Mouse (Mus musculus) liver (tissue): Measurements from ENCODE around the gene Gcnt2.
"Not testable (repeated sequence)": the region's sequence is repeated elsewhere in the genome, so short reads cannot be mapped to it uniquely, and the experiment has no call there.

ENCODE experiments used
- DNase-seq: peaks from one replicate; pipeline ENCODE4 v3.0.0-alpha.2; 2020; ENCODE audit warnings: mixed read lengths

Gene Gcnt2

DNA sequence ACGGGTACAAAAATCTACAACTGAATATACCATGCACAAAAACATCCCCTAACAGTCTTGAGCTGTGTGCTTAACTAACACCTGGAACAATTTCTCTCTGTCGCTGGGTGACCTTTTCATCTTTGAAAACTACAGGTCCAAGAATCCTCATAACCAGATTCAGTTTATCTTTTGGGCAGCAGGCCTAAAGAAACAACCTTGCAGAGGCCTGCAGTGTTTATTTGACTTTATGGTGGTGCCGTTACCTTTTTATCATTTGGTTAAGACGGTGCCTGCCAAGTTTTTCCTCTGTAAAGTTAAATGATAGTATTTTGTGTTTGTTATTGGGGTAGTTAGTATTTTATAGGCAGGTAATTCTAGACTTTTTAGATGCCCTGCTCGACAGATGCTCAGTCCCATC lies 15.9 kb downstream of the Gcnt2 start:
- DNase-seq = no peak

DNA sequence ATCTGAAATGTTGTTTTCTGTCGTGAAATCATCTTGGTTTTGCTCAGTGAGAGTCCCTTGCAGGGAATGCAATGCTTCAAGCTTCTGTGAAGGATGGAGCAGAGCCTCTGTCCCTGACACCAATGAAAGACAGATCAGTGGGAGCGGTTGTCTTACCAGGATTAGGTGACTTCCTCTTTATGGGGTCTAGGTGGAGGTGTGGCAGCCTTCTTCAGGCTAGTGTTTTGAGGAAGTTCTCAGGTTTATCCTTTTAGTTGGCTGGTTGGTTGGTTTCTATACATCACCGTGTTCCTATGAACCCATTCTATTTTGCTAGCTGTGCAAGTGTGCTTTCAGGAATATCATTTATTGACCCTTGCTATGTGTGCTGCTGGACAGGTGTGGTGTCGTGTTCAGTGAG lies 18.0 kb downstream of the Gcnt2 start:
- no peak for DNase-seq

DNA sequence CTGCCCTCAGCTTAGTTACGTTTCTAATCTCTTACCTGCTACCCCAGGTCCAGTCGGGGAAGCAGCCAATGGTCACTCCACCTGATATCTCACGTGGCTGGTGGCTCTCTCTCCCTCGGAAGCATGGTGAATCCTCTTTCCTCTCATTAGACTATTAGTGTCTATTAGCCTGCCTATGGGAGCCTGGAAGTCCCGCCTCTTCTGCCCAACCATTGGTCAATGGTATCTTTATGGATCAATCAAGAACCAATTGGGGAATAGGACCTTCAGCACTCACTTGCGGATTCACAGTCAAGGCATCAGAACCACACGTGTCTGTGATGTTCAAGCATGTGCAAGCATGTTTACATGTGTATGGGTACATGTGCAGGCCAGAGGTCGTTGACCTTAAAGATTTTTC lies 21.0 kb downstream of the Gcnt2 start:
- DNase-seq = no peak

DNA sequence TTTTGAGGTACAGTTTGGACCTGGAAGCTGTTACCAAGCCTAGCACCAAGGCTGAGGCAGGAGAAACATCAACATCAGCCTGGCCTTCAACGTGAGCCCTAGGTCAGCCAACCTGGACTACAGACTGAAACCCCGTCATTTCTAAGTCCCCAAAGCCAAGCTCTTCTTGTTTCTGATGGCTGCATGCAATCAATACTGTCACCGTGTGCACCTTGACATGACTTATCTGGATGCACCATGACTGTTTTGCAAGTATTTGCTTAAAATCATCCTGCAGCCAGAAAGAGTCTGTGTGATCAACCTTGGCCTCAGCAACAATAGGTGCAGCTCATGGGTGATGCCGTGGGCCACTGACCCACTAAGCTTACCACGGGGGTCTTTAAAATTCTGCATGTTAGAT lies 23.1 kb downstream of the Gcnt2 start:
- DNase-seq = no peak

DNA sequence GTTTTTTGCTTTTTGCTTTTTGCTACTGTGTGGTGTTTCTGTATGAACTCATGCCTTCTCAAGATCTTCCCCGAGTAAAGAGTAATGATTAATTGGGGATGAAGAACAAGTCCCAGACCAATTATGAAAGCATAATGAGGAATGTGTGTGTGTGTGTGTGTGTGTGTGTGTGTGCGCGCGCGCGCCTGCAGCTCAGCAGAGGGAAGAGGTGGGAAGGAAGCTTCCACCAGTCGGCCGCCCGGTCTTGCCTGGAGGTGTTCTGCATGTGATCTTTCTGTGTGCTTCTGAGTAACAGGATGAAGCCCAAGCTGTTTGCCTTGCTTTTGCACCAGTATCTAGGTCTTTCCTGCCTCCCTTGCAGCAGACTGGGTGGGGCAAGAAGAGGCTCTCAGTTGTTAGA lies 24.3 kb downstream of the Gcnt2 start:
- no peak for DNase-seq

DNA sequence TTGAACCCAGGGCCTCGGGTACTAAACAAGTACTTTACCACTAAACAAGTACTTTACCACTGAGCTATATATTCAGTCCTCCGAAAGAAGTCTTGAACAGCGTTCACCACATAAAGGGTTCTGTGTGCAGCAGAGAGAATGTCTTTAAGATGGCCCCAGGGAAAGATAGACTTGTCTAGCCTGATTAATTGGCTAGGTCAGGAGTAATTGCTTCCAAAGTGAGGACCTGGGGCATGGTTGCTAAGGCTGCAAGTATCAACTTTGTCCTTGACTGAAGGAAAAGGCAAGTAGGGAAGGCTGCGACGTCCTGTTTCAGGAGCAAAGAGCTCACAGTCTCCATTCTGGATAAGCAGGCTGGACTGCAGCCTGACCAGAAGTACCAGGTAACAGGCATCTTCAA lies 25.3 kb downstream of the Gcnt2 start:
- DNase-seq = no peak

DNA sequence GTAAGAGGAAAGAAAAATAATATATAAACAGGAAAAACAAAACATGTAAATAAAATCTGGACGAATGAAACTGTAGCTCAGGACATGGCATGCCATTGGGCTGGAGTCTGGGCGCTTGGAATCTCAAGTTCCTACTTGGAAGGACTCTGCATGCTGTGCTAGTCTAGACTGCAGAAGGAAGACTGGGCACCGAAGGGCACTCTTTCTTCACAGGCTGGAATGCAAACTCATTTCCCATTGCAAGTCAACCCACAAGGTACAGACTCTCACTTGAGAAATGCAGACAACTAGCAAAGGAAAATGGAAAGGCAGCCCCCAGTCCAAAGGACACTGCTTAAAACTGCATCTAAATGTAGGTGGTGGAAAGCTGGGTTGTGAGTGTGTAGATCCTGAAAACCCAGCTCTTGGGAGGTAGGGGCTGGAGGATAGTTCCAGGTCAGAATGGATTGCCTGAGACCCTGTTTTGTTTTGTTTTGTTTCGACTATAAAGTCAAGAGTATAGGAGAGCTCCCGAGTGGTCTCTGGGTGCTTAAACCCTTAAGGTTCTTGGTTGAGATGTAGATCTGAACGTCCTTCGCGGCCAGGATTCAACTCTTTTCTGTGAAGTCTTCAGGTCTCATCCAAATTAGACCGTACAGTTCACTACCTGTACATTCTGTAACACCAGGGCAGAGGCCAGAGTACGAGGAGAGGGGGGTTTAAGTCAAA lies 26.5 kb downstream of the Gcnt2 start:
- no peak for DNase-seq

DNA sequence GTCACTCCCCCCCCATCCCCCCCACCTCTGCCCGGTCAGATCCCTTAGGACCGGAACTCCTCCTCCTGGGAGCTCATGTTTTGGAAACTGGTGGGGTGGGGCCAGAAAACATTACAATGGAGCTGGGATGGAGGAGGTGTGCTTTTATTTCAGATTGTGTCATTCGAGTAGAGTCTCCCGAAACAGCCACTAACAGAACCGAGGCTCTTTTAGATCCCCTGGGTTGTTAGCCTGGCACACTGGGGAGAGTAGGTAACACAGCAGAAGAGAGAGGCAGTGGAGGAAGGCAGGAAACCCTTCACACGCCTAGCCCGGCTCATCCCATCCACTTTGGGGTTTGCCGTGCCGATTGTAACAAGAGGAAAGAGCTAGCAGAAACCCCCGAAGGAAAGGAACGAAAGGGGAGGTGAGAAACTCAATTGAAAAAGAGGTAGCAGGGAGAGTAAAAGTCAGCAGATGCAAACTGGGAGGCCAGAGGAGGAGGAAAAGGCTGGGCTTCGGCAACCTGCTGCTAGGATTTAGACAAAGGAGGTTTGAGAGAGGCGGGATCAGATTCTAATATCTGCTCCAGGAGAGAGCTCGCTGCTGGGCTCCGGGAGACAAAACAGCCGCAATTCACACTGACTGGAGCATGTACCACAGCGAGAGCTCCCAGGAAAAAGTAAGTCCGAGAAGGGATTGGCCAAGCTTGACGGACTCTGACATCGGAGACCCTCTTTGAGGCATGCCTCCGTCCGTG lies 27.3 kb downstream of the Gcnt2 start:
- DNase-seq = no peak

DNA sequence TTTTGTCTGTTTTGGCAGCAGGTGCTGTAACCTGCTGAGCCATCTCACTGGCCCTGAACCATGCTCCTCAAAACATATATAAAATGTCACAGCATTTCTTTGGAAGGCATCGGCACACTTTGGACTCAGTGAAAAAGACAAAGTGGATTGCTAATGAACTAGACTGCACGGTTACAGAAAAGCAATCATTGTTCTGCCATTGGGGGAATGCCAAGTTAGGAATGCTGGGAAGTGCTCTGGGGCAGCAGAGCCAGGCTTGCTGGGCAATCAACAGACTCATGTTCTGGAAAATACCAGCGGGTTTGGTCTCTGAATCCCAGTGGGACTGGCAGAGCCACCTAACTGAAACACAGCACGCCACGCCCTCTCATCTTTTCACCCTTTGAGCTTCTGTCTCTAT lies 31.0 kb downstream of the Gcnt2 start:
- no peak for DNase-seq

DNA sequence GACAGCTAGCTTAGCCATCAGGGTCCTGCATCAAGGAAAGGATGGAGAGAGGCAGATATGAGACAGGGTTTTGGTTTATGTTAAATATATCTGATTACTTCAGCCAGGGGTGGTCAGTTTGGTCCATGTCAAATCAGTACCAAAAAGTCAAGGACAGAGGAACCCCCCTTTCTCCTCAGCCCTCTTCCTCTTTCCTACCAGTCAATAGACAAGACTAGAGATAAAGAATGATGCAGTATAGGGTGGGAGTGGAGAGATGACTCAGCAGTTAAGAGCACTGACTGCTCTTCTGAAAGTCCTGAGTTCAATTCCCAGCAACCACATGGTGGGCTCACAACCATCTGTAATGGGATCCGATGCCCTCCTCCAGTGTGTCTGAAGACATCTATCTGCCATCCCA lies 31.8 kb downstream of the Gcnt2 start:
- DNase-seq = not testable (repeated sequence)

DNA sequence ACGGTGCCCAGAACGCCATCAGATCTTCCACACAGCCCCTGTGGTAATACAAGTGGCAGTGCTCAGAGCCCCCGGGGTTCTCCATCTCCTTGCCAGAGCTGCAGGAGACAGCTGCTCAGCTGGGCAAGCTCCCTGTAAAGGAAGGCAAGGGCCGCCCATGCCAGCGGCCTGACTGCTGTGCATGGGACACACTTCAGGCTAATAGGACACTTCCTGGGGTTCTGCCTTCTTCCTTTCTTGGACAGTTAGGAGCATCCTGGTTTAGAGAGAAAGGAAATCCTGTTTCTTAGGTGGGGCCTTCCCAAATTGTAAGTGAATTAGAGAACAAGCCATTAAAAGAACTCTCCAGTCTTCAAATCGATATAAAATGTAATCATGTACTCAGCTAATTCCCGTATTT lies 32.5 kb downstream of the Gcnt2 start:
- no peak for DNase-seq

DNA sequence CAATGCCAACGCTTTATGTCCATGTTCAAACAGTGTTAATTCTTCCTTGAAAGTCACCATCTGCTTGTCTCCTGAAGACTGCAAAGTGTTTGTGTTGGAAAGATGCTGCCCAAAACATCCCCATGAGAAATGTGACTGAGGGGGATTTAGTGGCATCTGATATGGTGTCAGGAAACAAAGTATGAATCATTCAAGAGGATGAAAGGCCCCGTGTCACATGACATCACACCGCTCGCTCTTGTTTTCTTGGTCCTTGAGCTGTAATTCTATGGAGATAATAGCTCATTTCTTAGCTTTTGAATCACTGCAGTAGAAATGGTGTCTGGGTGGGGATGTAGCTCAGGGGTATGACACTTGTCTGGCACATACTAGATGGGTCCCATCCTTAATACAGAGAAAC lies 33.0 kb downstream of the Gcnt2 start:
- DNase-seq = no peak

DNA sequence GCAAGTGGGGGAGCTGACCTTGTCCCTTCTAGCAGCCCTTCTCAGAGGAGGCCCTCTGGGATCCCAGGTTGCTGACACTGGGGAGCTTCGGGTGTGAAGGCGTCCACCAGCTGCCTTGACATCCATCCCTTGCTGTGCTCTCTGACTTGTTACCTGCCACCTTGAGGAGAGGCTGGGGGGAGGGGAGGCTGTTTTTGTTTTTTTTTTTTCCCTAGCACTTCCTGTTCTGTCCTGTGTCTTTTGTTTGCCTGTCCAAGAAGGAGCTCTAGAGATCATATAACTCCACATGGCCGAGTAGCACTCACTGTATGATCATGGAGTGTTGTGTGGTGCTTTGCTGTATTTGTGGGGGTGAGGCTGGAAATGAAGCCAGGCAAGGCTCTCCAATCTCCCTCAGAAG lies 34.0 kb downstream of the Gcnt2 start:
- DNase-seq = no peak

DNA sequence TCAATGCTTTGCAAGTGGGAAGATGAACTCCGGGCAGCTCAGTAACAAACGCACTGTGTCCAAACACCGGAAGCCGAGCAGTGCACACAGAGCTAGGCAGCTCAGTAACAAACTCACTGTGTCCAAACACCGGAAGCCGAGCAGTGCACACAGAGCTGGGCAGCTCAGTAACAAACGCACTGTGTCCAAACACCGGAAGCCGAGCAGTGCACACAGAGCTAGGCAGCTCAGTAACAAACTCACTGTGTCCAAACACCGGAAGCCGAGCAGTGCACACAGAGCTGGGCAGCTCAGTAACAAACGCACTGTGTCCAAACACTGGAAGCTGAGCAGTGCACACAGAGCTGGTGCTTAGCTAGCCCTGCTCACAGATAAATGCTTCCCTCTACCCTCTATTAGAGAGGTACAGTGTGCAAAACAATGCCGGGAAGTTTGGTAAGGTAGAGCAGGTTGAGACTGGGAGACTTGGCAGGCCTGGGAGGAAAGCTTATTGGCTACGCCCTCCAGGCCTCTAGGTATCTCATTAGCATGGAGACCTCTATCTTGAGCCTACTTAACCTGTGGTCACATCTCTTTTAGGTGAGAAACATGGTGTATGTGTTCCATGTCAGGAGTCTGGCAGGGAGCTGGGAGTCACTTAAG lies 38.6 kb downstream of the Gcnt2 start:
- DNase-seq = not testable (repeated sequence)

DNA sequence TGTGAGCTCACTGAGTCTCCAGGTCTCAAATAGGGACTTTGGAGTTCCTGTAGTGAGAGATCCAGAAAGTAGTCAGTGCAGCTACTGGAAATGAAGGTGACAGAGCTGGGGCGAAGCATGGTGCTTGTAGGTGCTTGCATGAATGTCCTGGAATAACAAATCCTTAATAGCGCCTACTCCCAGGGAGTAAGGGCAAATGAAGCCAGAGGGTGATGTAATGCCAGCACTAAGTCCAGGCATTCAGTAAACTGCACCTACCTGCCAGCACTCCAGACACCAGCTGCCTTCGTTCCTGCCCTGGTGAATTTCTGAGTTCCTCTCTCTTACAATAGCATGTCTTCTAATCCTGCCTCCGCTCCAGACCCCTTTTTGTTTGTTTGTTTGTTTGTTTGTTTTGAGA lies 39.1 kb downstream of the Gcnt2 start:
- no peak for DNase-seq

DNA sequence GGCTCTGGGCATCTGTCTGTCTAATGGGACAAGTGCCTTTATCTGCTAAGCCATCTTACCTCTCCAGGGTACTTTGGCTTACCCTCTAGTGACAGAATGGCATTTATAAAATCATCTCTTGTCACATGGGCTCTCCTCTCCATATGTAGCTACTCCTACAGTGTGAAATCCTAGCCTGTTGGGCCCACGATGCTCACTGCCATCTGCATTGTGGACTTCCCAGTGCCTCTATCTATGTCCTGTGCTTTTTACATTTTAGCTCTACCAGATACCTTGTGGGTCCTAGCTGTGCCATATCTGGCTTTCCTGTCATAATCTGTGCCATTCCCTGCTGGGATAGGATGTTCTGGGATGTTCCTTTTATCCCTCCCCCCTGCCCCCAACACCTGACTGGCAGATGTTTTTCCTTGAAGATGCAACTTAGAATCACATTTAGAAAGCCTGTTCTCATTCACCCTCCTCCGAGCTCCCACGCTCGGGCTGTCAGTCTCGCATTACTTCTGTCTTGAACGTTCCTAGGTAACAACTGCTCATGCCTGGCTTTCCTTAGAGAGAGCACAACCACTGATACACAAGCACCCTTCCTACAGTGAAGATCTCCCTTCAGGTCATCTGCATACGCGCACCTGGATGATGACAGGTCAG lies 39.9 kb downstream of the Gcnt2 start:
- DNase-seq = no peak

DNA sequence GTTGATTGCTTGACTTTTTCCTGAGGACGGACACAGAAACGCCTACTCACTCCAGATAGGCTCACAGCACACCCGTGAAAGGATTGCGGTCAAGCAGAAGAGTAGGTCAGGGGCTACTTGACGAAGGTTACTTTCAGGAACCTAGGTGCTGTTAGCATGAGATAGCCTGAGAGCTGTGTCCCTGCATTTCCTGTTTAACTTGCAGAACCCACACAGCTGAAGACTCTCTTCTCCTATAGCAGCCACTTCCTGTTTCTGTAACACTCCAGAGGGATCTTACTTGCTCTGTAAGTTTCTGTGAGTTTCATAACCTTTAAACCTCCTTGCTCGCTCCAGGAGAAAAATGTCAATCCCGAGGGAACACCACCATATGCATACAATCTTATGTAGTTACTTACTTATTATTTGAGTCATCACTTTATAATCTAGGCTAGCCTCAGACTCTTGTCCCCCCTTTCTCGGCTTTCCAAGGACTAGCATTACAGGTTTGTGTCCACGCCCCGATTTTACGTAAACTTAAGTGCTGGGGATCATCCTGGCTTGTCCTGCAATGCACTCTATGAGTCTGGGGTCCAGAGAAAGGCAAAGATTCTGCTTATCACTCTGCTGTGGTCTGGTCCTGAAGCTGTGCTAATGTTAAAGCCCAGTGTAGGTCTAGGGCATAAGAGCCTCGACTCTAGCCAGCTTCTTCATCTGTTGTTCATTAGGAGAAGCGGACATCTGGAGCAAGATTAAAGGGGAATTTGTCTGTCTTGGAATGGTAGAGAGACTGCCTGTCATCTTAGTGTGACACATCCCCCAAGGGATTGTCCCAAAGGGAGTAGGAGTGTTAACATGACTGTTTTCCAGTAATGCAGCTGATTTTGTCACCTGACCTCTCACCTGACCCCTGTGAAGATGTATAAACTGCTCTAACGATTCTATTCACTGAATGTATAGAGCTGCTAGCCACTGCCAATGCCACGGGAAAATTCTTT lies 40.7 kb downstream of the Gcnt2 start:
- DNase-seq = no peak

DNA sequence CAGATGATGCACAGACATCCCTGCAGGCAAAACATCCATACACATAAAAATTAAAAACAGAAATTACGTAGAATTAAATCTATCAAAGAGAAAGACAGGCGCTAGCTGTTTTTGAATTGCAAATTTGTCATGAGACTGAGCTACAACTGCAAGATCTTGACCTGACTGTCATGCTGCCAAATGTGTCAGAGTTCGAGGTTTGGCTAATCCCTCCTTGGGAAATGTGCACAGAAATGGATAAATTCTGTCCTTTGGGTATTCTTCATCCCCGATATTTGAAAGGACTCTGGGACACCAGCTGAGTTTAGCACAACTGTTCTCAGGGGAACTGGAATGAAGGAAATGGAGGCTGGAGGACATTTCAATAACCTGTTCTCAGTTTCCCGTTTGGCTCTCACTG lies 41.7 kb downstream of the Gcnt2 start:
- no peak for DNase-seq

DNA sequence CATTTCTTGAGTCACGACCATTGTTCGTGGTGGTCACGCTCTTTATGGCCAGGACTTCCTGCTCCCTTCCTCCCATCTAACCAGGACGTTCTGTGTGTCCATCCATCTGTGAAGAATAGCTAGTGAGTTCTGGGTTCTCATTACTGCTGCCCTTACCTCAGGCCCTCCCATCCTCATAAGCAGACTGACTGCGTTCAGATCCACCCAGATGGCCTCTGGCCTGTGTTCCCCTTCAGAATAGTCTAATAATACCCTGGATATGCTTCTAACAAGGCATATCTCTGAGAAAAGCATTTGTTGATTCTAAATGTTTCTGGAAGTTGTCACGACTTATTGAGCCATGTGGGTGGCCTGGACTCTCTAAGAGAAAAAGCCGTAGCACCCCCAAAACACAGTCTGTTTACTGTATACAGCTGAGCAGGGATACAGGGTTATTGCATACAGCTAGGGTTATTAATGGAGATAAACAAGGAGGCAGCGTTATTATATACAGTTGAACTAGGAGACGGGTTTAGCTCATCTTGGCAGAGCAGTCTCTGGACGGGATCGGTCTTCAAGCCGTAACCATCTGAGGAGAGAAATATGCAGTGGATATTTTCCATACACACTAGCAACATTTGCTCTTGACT lies 42.4 kb downstream of the Gcnt2 start:
- DNase-seq = no peak

DNA sequence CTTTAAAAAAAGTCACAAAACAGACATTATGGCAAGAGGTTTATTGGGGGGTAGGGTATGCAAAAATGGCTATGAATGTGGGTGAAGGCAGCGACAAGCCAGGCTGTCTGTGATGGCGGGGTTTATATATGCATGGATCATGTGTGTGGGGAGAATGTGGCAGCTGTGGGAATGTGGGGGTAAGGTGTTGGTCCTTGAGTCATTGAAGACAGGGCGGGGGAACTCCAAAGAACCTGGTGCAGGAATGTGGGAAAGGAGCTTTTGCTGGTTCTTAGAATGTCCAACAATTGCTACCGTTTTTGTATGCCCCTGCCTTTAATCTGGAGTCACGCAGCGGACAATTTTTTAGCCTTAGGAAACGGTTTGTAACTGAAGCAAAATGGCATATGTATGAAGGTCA lies 44.5 kb downstream of the Gcnt2 start:
- DNase-seq = no peak

DNA sequence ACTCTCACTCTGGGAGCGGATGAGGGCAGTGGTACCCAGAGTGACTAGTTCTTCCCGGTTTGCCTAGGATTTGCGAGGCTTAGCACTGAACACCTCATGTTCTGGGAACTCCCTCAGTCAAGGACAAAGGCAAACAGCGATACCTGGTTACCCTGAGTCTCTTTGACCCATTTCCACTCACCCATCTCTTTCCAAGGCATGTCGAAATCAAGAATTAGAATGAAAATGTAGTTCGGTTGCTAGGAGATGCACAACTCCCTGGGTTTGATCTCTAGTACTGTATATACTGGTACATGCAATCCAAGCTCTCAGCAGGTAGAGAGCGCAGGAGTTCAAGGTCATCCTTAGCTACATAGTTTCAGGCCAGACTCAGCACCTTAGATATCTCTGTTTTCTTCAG lies 47.0 kb downstream of the Gcnt2 start:
- no peak for DNase-seq

DNA sequence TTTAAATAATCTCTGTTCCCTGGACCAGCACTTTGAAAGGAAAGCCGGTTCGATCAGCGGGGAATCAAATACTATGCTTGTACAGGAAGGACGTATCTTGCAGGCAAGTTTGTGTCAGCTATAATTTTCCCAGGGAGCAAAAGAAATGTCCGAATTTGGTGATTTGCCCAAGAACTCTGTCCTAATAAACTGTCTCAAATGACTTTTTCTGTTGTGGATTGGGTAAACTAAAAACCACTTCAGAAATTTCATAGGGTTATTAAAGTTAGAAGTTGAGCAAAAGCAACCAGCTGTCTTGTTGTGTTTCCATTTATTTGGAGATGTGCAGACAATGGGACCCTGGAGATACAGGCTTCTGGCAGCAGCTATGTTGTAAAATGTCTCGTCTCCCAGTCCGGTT lies 47.7 kb downstream of the Gcnt2 start:
- DNase-seq = no peak
